Mouse (Mus musculus) MEL (cell line): ENCODE measurements around the gene Dctn5.

ENCODE experiments used
- CTCF ChIP-seq, 3 experiments: IDR thresholded peaks in 2 of 3; conservative IDR thresholded peaks in 1 of 3; 2 replicates each; pipeline ENCODE4 v1.5.1; 2011 to 2012; ENCODE audit warnings: low read length in 3 of 3, low read depth in 2 of 3, mild to moderate bottlenecking in 2 of 3, improper control_type of control experiment in 1 of 3, inconsistent platforms in 1 of 3, mixed read lengths in 1 of 3, moderate library complexity in 1 of 3; ENCODE audit not compliant: control insufficient read depth in 1 of 3, insufficient read depth in 1 of 3, poor library complexity in 1 of 3, severe bottlenecking in 1 of 3
- E2F4 ChIP-seq: IDR thresholded peaks from 2 replicates; pipeline ENCODE4 v1.6.1; 2011; ENCODE audit warnings: low read depth, low read length, improper control_type of control experiment, borderline replicate concordance
- EP300 ChIP-seq, 2 experiments: IDR thresholded peaks; 2 replicates each; pipeline ENCODE4 v1.6.1; 2011; ENCODE audit warnings: improper control_type of control experiment in 2 of 2, low read length in 2 of 2, low read depth in 1 of 2, mild to moderate bottlenecking in 1 of 2
- GATA1 ChIP-seq: IDR thresholded peaks from 2 replicates; pipeline ENCODE4 v1.6.1; 2011; ENCODE audit warnings: low read depth, low read length, improper control_type of control experiment
- HCFC1 ChIP-seq: IDR thresholded peaks from 2 replicates; pipeline ENCODE4 v1.6.1; 2012; ENCODE audit warnings: low read depth, mild to moderate bottlenecking, inconsistent platforms, low read length, improper control_type of control experiment, moderate library complexity
- JUND ChIP-seq: IDR thresholded peaks from 2 replicates; pipeline ENCODE4 v1.6.1; 2011; ENCODE audit warnings: low read depth, mild to moderate bottlenecking, improper control_type of control experiment, low read length
- MAZ ChIP-seq: IDR thresholded peaks from 2 replicates; pipeline ENCODE4 v1.6.1; 2012; ENCODE audit warnings: low read depth, mild to moderate bottlenecking, inconsistent platforms, low read length, improper control_type of control experiment
- NRF1 ChIP-seq: IDR thresholded peaks from 2 replicates; pipeline ENCODE4 v1.6.1; 2014; ENCODE audit warnings: low read depth, mild to moderate bottlenecking, inconsistent platforms, low read length, improper control_type of control experiment, moderate library complexity; ENCODE audit not compliant: poor library complexity, insufficient read depth, severe bottlenecking
- POLR2A ChIP-seq, 2 experiments: IDR thresholded peaks; 2 replicates each; pipeline ENCODE4 v1.6.1; 2011 to 2012; ENCODE audit warnings: low read length in 2 of 2, mild to moderate bottlenecking in 2 of 2, control low read depth in 1 of 2, improper control_type of control experiment in 1 of 2, low read depth in 1 of 2, moderate library complexity in 1 of 2; ENCODE audit not compliant: control insufficient read depth in 1 of 2, insufficient read depth in 1 of 2, poor library complexity in 1 of 2
- RCOR1 ChIP-seq: IDR thresholded peaks from 2 replicates; pipeline ENCODE4 v1.6.1; 2012; ENCODE audit warnings: low read depth, mild to moderate bottlenecking, inconsistent platforms, low read length, improper control_type of control experiment
- TCF12 ChIP-seq: IDR thresholded peaks from 2 replicates; pipeline ENCODE4 v1.6.1; 2014; ENCODE audit warnings: low read depth, mild to moderate bottlenecking, inconsistent platforms, low read length, improper control_type of control experiment, moderate library complexity
- USF1 ChIP-seq: IDR thresholded peaks from 2 replicates; pipeline ENCODE4 v1.6.1; 2014; ENCODE audit warnings: low read depth, mild to moderate bottlenecking, inconsistent platforms, low read length, improper control_type of control experiment, moderate library complexity

GRCm38 (mm10) chr7:122099222-122099621 lies 33.6 kb upstream of the Dctn5 start:
- TF ChIP-seq NRF1 (no peak), E2F4 (no peak), GATA1 (no peak), HCFC1 (0 out of 2 replicates have a peak, but pooled peaks have one; percentile 15), EP300 (IDR thresholded peaks at IDR 0.05; ENCODE audit: low read depth in 1 of 2, low read length in 2 of 2) (no peak), CTCF (IDR thresholded peaks at IDR 0.05 in 2 of 3, conservative IDR thresholded peaks at IDR 0.05 in 1 of 3; ENCODE audit: control insufficient read depth in 1 of 3, insufficient read depth in 1 of 3, low read depth in 2 of 3, low read length in 3 of 3, poor library complexity in 1 of 3, severe bottlenecking in 1 of 3) (peak; percentile 62 to 98 (median 83)), RCOR1 (no peak), TCF12 (no peak), POLR2A (IDR thresholded peaks at IDR 0.05; ENCODE audit: control insufficient read depth in 1 of 2, insufficient read depth in 1 of 2, low read depth in 1 of 2, low read length in 2 of 2, poor library complexity in 1 of 2) (no peak), MAZ (no peak), JUND (no peak), USF1 (no peak)
